22 mouse cellular contexts compared by ENCODE assay signal in genomic region chr1:40805891-40806290, GRCm38 (mm10). TPM values are rescaled to one million over a fixed set of nuclear protein-coding genes. Genes with fewer than 3 reads are reported as not detected.
DNase-seq lines count a peak whose midpoint lies in the region; ATAC-seq and TF ChIP-seq lines count a peak whose summit lies in the region.
"Had no signal": no experiment of that assay in that cellular context is flagged by ENCODE, and none has a peak within 500 bp of the region (broad histone marks: within the 10 kb centered on the region; RNA-seq: fewer than 3 reads in every experiment).

No protein-coding gene starts in this region.

- H3K27me3 ChIP-seq in testis, adult 2 months (ENCODE audit: control insufficient read depth, insufficient read depth, low read length): no peaks in the 10 kb centered on the region
- H3K27me3 ChIP-seq in heart, embryonic 15.5 days: no peaks in the 10 kb centered on the region
- H3K27me3 ChIP-seq in myocyte (ENCODE audit: control insufficient read depth, insufficient read depth, insufficient read length): no peaks in the 10 kb centered on the region
- H3K27me3 ChIP-seq: CH12.LX; embryonic facial prominence, embryonic 15.5 days; hindbrain, embryonic 15.5 days had no signal

- no peak overlapping the region for H3K27ac ChIP-seq in testis, adult 2 months (ENCODE audit: control insufficient read depth, insufficient read depth, low read depth, low read length)
- H3K27ac ChIP-seq in heart, embryonic 15.5 days: peak overlapping the region; percentile 93
- H3K27ac ChIP-seq: embryonic facial prominence, embryonic 15.5 days; forebrain, embryonic 10.5 days; hindbrain, embryonic 15.5 days had no signal

- TF ChIP-seq CTCF in testis, adult 2 months (IDR thresholded peaks at IDR 0.05; ENCODE audit: control insufficient read depth, insufficient read depth, insufficient replicate concordance, low read depth, low read length): no peak

- H3K4me2 ChIP-seq in heart, embryonic 15.5 days: peak overlapping the region; percentile 44
- peak overlapping the region; percentile 70 for H3K4me2 ChIP-seq in myocyte (ENCODE audit: low read depth)
- H3K4me2 ChIP-seq: embryonic facial prominence, embryonic 15.5 days; hindbrain, embryonic 15.5 days had no signal

- H3K79me2 ChIP-seq in myocyte (ENCODE audit: control insufficient read depth, insufficient read depth): no peaks in the 10 kb centered on the region

- no peak for TF ChIP-seq POLR2A in testis, adult 2 months (IDR thresholded peaks at IDR 0.05; ENCODE audit: control insufficient read depth, low read depth, low read length)
- TF ChIP-seq POLR2A in myocyte (IDR thresholded peaks at IDR 0.05; ENCODE audit: insufficient read length, low read depth): no peak

- no peaks in the 10 kb centered on the region for H3K9me3 ChIP-seq in heart, embryonic 15.5 days (replicated peaks)
- H3K9me3 ChIP-seq: embryonic facial prominence, embryonic 15.5 days; forebrain, embryonic 10.5 days; hindbrain, embryonic 15.5 days had no signal

- no peak overlapping the region for H3ac ChIP-seq in myocyte (ENCODE audit: control insufficient read depth, insufficient read length)

- peaks cover 6% of the 10 kb centered on the region for H3K4me1 ChIP-seq in testis, adult 2 months (ENCODE audit: control insufficient read depth, insufficient read depth, low read length)
- H3K4me1 ChIP-seq in heart, embryonic 15.5 days (replicated peaks): peaks cover 16% of the 10 kb centered on the region; the same call in 1 of the 2 replicates
- H3K4me1 ChIP-seq: embryonic facial prominence, embryonic 15.5 days; forebrain, embryonic 10.5 days; hindbrain, embryonic 15.5 days had no signal

- peak overlapping the region; percentile 19; the same call in 1 of the 2 replicates for H3K4me3 ChIP-seq in testis, adult 2 months (ENCODE audit: control insufficient read depth, low read depth, low read length)
- H3K4me3 ChIP-seq in heart, embryonic 15.5 days: peak overlapping the region; percentile 40
- peak overlapping the region; percentile 23 for H3K4me3 ChIP-seq in myocyte
- H3K4me3 ChIP-seq: embryonic facial prominence, embryonic 15.5 days; erythroblast, embryonic 14.5 days; forebrain, embryonic 10.5 days; hindbrain, embryonic 15.5 days had no signal

- peak overlapping the region; percentile 27 for H3K9ac ChIP-seq in heart, embryonic 15.5 days
- H3K9ac ChIP-seq: embryonic facial prominence, embryonic 15.5 days; hindbrain, embryonic 15.5 days had no signal

- peak; percentile 20 to 56 for DNase-seq in heart, adult 18-20 months
- DNase-seq in heart, adult 8-10 months (ENCODE audit: low spot score): no peak
- DNase-seq in testis, postnatal 10 days (ENCODE audit: low spot score): no peak
- no peak for DNase-seq in frontal cortex, postnatal 25 days (ENCODE audit: low spot score in 2 of 2)
- DNase-seq: cerebellum, adult 2 months; embryo, embryonic 11 days had no signal

- no peak for ATAC-seq in heart, embryonic 15.5 days (replicated peaks; ENCODE audit: insufficient number of reproducible peaks, insufficient read depth, low FRiP score, low read depth)
- no peak for ATAC-seq in monocyte, adult 5-6 weeks (replicated peaks; ENCODE audit: insufficient number of reproducible peaks, low FRiP score, low TSS enrichment, poor library complexity, severe bottlenecking)
- ATAC-seq: activated CD4-positive, CD25-positive, alpha-beta regulatory T cell, adult 4 months; forebrain, embryonic 14.5 days; intestine, embryonic 16.5 days; Patski had no signal

- WGBS in heart, embryonic 15.5 days: 71% methylated on average over 11 of the region's 11 CpGs

- H3K36me3 ChIP-seq in testis, adult 2 months (ENCODE audit: control insufficient read depth, insufficient read depth, low read length): no peaks in the 10 kb centered on the region
- no peaks in the 10 kb centered on the region for H3K36me3 ChIP-seq in heart, embryonic 15.5 days
- no peaks in the 10 kb centered on the region for H3K36me3 ChIP-seq in myocyte (ENCODE audit: control insufficient read depth, insufficient read depth)
- H3K36me3 ChIP-seq: embryonic facial prominence, embryonic 15.5 days; forebrain, embryonic 10.5 days; hindbrain, embryonic 15.5 days had no signal

TF ChIP-seq in myocyte, 11 proteins besides CTCF, POLR2A, EP300 and RAD21:
- no peak for TF ChIP-seq TCF12 (IDR thresholded peaks at IDR 0.05; ENCODE audit: insufficient read depth, poor library complexity, severe bottlenecking)
- TF ChIP-seq REST (IDR thresholded peaks at IDR 0.05; ENCODE audit: insufficient read depth, insufficient read length): no peak
- no peak for TF ChIP-seq POLR2AphosphoS2 (IDR thresholded peaks at IDR 0.05; ENCODE audit: insufficient read length, low read depth)
- TF ChIP-seq TCF3 (IDR thresholded peaks at IDR 0.05; ENCODE audit: insufficient read length, low read depth): no peak
- TF ChIP-seq SRF (IDR thresholded peaks at IDR 0.05; ENCODE audit: control insufficient read depth, insufficient read length, low read depth): no peak
- no peak for TF ChIP-seq MYOG (IDR thresholded peaks at IDR 0.05; ENCODE audit: control insufficient read depth in 1 of 3, insufficient read depth in 1 of 3, insufficient read length in 2 of 3, low read depth in 2 of 3)
- no peak for TF ChIP-seq USF1 (IDR thresholded peaks at IDR 0.05; ENCODE audit: low read depth)
- no peak for TF ChIP-seq MAX (IDR thresholded peaks at IDR 0.05; ENCODE audit: low read depth)
- TF ChIP-seq MYOD1 (IDR thresholded peaks at IDR 0.05; ENCODE audit: control insufficient read depth in 1 of 3, insufficient read length in 2 of 3, low read depth in 2 of 3): no peak
- TF ChIP-seq E2F4 (IDR thresholded peaks at IDR 0.05; ENCODE audit: insufficient read depth): no peak
- no peak for TF ChIP-seq CEBPB (IDR thresholded peaks at IDR 0.05; ENCODE audit: insufficient read depth, poor library complexity, severe bottlenecking)
TF ChIP-seq in myocyte: peak in this region for 0.

RNA-seq across cellular contexts. Expression of gene Tmem182, which starts 0.5 kb away (rescaled TPM):
- 100 to 1,000 TPM; 147 to 160 TPM for total RNA-seq in heart, adult 18-20 months (2021)
- total RNA-seq in heart, adult 8-10 months (2022): 100 to 1,000 TPM; 171 to 176 (median 173) TPM
- 0.23 TPM in 2 replicates for polyA plus RNA-seq in testis, adult 2 months (2012; rRNA removed)
- 35.6 and 44.8 TPM in 2 replicates for polyA plus RNA-seq in heart, embryonic 15.5 days (2015; fragmentation: Nextera tagmentation; extraction: Ambion mirVana)
- 58.0 TPM for polyA plus RNA-seq in myocyte (2012; fragmentation: generic; extraction: Trizol)
- not detected in 3 replicates for total RNA-seq in monocyte, adult 5-6 weeks (2017)
- total RNA-seq: CH12.LX; common myeloid progenitor, adult 5-6 weeks; granulocyte monocyte progenitor cell, adult 5-6 weeks had no signal
- polyA plus RNA-seq: activated CD4-positive, CD25-positive, alpha-beta regulatory T cell, adult 4 months; erythroblast, embryonic 14.5 days; forebrain, embryonic 10.5 days; forebrain, embryonic 14.5 days; hindbrain, embryonic 11.5 days; Patski had no signal

RNA-seq across cellular contexts. Expression of gene Mfsd9, which starts 15.4 kb away (rescaled TPM):
- under 1 TPM; 0.62 to 0.69 TPM for total RNA-seq in heart, adult 18-20 months (2021)
- total RNA-seq in heart, adult 8-10 months (2022): 1 to 10 TPM in 1 of 4 experiments, under 1 TPM in 3; 0.49 to 1.3 (median 0.64) TPM
- polyA plus RNA-seq in testis, adult 2 months (2012; rRNA removed): 11.4 and 11.9 TPM in 2 replicates
- polyA plus RNA-seq in heart, embryonic 15.5 days (2015; fragmentation: Nextera tagmentation; extraction: Ambion mirVana): 1.4 and 2.2 TPM in 2 replicates
- 1.2 TPM for polyA plus RNA-seq in myocyte (2012; fragmentation: generic; extraction: Trizol)
- 0.75 to 3.6 TPM (median 0.76 TPM) in 3 replicates for total RNA-seq in monocyte, adult 5-6 weeks (2017)
- total RNA-seq: CH12.LX had no signal

Comparison
In these comparisons a context has a peak if more than half of its experiments do, and no peak if none do; other contexts are left out.
1. DNase-seq: peak in heart, adult 18-20 months (2 of 2); none in heart, adult 8-10 months (single experiment), testis, postnatal 10 days (single experiment) and frontal cortex, postnatal 25 days (0 of 2).
2. RNA of gene Tmem182, which starts 0.5 kb away (total RNA-seq): 171 to 176 TPM in heart, adult 8-10 months and 147 to 160 TPM in heart, adult 18-20 months; not detected in monocyte, adult 5-6 weeks; every median in the first group is over 100 times any median in the second.
3. Peak in every context shown above with its lines, with median percentiles within 50 percentile points of each other: H3K4me3 ChIP-seq.